Mouse (Mus musculus): Measurements from ENCODE around the gene Gm13889. TPM values are rescaled to one million over a fixed set of nuclear protein-coding genes. Genes with fewer than 3 reads are reported as not detected.

Gm13889 gene
- polyA plus RNA-seq, 1 experiment from 2014 or later = 16.4 TPM

GRCm38 (mm10) chr2:93954781-93955578 lies 2.0 kb downstream of the Gm13889 start:
- peaks cover 22% of the 10 kb centered on the region for H3K4me1 ChIP-seq (replicated peaks)
- H3K27me3 ChIP-seq (replicated peaks) = peaks cover 34% of the 10 kb centered on the region
- peak overlapping the region; percentile 66 for H3K4me3 ChIP-seq (replicated peaks)
- no peak overlapping the region for H3K27ac ChIP-seq
- peak overlapping the region; percentile 67 for H3K9ac ChIP-seq
- peak overlapping the region; percentile 92 for H3K4me2 ChIP-seq (replicated peaks)
- no peaks in the 10 kb centered on the region for H3K9me3 ChIP-seq
- no peaks in the 10 kb centered on the region for H3K36me3 ChIP-seq
- ATAC-seq = peak; percentile 36
- 2% methylated on average over 32 of the region's 32 CpGs for WGBS

DNA sequence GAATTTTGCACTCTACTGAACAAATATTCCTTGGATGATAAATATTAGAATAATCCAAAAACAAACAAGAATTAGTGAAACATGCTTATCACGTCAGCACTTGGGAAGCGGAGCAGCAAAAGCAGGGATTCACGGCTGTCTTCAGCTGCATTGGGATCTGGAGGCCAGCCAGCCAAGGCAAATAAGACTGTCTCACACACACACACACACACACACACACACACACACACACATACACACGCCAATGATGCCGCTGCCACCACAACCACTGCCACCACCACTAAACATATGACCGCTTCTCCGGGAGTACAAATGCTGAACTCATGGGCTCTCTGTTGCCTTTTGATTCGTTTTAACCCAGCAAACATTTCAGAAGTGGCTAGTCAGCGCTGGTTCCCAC lies 3.3 kb downstream of the Gm13889 start:
- no peak for ATAC-seq
- no peaks in the 10 kb centered on the region for H3K36me3 ChIP-seq
- WGBS = 65% methylated on average over 9 of the region's 9 CpGs
- H3K4me2 ChIP-seq (replicated peaks) = peak overlapping the region; percentile 92
- peaks cover 22% of the 10 kb centered on the region for H3K4me1 ChIP-seq (replicated peaks)
- H3K27ac ChIP-seq = no peak overlapping the region
- H3K9ac ChIP-seq = no peak overlapping the region
- H3K9me3 ChIP-seq = no peaks in the 10 kb centered on the region
- H3K27me3 ChIP-seq (replicated peaks) = peaks cover 33% of the 10 kb centered on the region
- H3K4me3 ChIP-seq (replicated peaks) = no peak overlapping the region

DNA sequence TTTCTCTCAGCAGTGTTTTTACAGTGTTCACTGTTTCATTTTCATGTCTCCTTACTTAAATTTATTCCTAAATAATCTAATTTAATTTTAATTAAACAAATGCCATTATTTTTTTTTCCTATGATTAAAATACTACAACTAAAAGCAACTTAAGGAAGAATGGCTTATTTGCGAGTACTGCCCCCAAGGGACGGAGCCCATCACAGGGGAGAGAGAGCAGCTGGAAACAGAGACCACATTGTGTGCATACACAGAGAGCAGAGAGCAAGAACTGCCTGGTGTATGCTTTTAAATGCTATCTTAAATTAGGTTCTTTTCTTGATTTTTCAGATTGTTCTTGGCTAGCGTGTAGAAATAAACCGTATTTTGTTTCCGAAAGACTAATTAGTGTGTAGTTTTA lies 10.0 kb downstream of the Gm13889 start:
- no peak for ATAC-seq
- 70% methylated on average over 5 of the region's 5 CpGs for WGBS

GRCm38 (mm10) chr2:93944855-93945254 lies 12.1 kb downstream of the Gm13889 start:
- H3K4me1 ChIP-seq (replicated peaks) = no peaks in the 10 kb centered on the region
- no peaks in the 10 kb centered on the region for H3K9me3 ChIP-seq
- H3K4me2 ChIP-seq (replicated peaks) = no peak overlapping the region
- H3K4me3 ChIP-seq (replicated peaks) = no peak overlapping the region
- no peak overlapping the region for H3K9ac ChIP-seq
- 82% methylated on average over 4 of the region's 4 CpGs for WGBS
- no peaks in the 10 kb centered on the region for H3K27me3 ChIP-seq (replicated peaks)
- H3K27ac ChIP-seq = no peak overlapping the region
- no peaks in the 10 kb centered on the region for H3K36me3 ChIP-seq
- no peak for ATAC-seq

More for the DNA sequence above, 10.0 kb downstream of the Gm13889 start:
- Histone ChIP-seq H3K4me1 (replicated peaks) (no peaks in the 10 kb centered on the region), H3K27ac (no peak overlapping the region), H3K4me3 (replicated peaks) (no peak overlapping the region), H3K27me3 (replicated peaks) (no peaks in the 10 kb centered on the region), H3K9me3 (no peaks in the 10 kb centered on the region), H3K36me3 (no peaks in the 10 kb centered on the region), H3K4me2 (replicated peaks) (no peak overlapping the region), H3K9ac (no peak overlapping the region)

- no peaks in the 10 kb centered on the region for H3K4me1 ChIP-seq (replicated peaks)
- 98% methylated on average over 2 of the region's 2 CpGs for WGBS
- H3K36me3 ChIP-seq = no peaks in the 10 kb centered on the region
- no peaks in the 10 kb centered on the region for H3K9me3 ChIP-seq
- no peak for ATAC-seq
- no peak overlapping the region for H3K4me2 ChIP-seq (replicated peaks)
- no peaks in the 10 kb centered on the region for H3K27me3 ChIP-seq (replicated peaks)
- no peak overlapping the region for H3K4me3 ChIP-seq (replicated peaks)
- H3K27ac ChIP-seq = no peak overlapping the region
- H3K9ac ChIP-seq = no peak overlapping the region
Observed at GRCm38 (mm10) chr2:93944099-93944498, 12.9 kb downstream of the Gm13889 start.

- no peak for ATAC-seq
- Histone ChIP-seq H3K4me3 (replicated peaks) (no peak overlapping the region), H3K9me3 (no peaks in the 10 kb centered on the region), H3K9ac (no peak overlapping the region), H3K4me1 (replicated peaks) (no peaks in the 10 kb centered on the region), H3K4me2 (replicated peaks) (no peak overlapping the region), H3K27ac (0 out of 2 replicates have a peak overlapping the region, but pooled peaks have one; percentile 22), H3K27me3 (replicated peaks) (no peaks in the 10 kb centered on the region), H3K36me3 (no peaks in the 10 kb centered on the region)
- 61% methylated on average over 11 of the region's 11 CpGs for WGBS
Observed at GRCm38 (mm10) chr2:93941670-93942069, 15.3 kb downstream of the Gm13889 start.

- no peaks in the 10 kb centered on the region for H3K9me3 ChIP-seq
- no peak overlapping the region for H3K4me2 ChIP-seq (replicated peaks)
- H3K4me1 ChIP-seq (replicated peaks) = no peaks in the 10 kb centered on the region
- H3K27me3 ChIP-seq (replicated peaks) = no peaks in the 10 kb centered on the region
- ATAC-seq = no peak
- H3K36me3 ChIP-seq = no peaks in the 10 kb centered on the region
- H3K27ac ChIP-seq = no peak overlapping the region
- WGBS = 54% methylated on average over 9 of the region's 9 CpGs
- H3K4me3 ChIP-seq (replicated peaks) = no peak overlapping the region
- H3K9ac ChIP-seq = no peak overlapping the region
Observed at GRCm38 (mm10) chr2:93938534-93938933, 18.5 kb downstream of the Gm13889 start.

- WGBS = 66% methylated on average over 10 of the region's 10 CpGs
- peaks cover 3% of the 10 kb centered on the region; the same call in 1 of the 2 replicates for H3K27me3 ChIP-seq (replicated peaks)
- no peak overlapping the region for H3K4me2 ChIP-seq (replicated peaks)
- H3K4me1 ChIP-seq (replicated peaks) = no peaks in the 10 kb centered on the region
- H3K27ac ChIP-seq = no peak overlapping the region
- no peaks in the 10 kb centered on the region for H3K9me3 ChIP-seq
- H3K4me3 ChIP-seq (replicated peaks) = no peak overlapping the region
- H3K9ac ChIP-seq = no peak overlapping the region
- H3K36me3 ChIP-seq = no peaks in the 10 kb centered on the region
- no peak for ATAC-seq
Observed at GRCm38 (mm10) chr2:93928866-93929265, 28.1 kb downstream of the Gm13889 start.

DNA sequence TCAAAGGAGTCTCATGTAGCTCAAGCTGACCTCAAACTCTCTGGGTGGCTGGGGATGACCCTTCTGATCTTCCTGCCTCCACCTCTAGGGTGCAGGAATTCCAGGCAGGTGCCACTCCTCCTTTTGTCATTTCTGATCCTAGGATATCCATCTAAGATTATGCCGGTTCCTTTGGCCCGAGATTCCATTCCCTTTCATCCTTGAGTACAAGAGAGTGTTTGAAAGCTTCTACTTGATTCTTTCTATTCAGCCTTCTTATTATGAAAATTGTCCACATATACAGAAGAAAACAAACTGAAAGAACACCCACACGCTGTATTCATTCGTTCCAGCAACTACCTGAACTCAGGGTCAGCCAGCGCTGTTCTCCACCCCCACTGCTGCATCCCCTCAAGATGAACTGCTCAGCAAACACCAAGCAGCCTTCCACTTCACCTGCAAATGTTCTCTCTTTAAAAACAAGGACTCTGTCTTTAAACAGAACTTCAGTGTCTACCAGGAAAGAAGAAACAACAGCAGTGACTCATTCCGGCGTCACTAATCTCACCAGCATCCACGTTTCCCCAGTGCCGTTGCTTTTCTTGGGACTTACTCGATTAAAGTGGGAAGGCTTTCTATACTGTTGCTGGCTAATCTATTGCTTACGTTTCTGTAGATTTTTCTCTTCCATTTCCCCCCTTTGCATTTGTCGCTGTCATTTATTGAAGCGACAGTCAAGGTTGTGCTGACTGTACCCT lies 29.1 kb downstream of the Gm13889 start:
- H3K27me3 ChIP-seq (replicated peaks) = peaks cover 3% of the 10 kb centered on the region; the same call in 1 of the 2 replicates
- H3K4me1 ChIP-seq (replicated peaks) = no peaks in the 10 kb centered on the region
- no peak for ATAC-seq
- H3K9me3 ChIP-seq = no peaks in the 10 kb centered on the region
- WGBS = 67% methylated on average over 13 of the region's 13 CpGs
- H3K36me3 ChIP-seq = no peaks in the 10 kb centered on the region
- H3K4me3 ChIP-seq (replicated peaks) = no peak overlapping the region
- H3K4me2 ChIP-seq (replicated peaks) = no peak overlapping the region
- H3K27ac ChIP-seq = no peak overlapping the region
- H3K9ac ChIP-seq = no peak overlapping the region

GRCm38 (mm10) chr2:93926141-93926540 lies 30.9 kb downstream of the Gm13889 start:
- Histone ChIP-seq H3K4me1 (replicated peaks) (no peaks in the 10 kb centered on the region), H3K27ac (no peak overlapping the region), H3K9ac (no peak overlapping the region), H3K36me3 (no peaks in the 10 kb centered on the region), H3K4me3 (replicated peaks) (no peak overlapping the region), H3K27me3 (replicated peaks) (peaks cover 3% of the 10 kb centered on the region; the same call in 1 of the 2 replicates), H3K4me2 (replicated peaks) (no peak overlapping the region), H3K9me3 (no peaks in the 10 kb centered on the region)
- 92% methylated on average over 8 of the region's 8 CpGs for WGBS
- no peak for ATAC-seq

GRCm38 (mm10) chr2:93919093-93919492 lies 37.9 kb downstream of the Gm13889 start:
- WGBS = 83% methylated on average over 3 of the region's 3 CpGs
- Histone ChIP-seq H3K4me3 (replicated peaks) (no peak overlapping the region), H3K4me2 (replicated peaks) (no peak overlapping the region), H3K9ac (no peak overlapping the region), H3K27ac (no peak overlapping the region), H3K27me3 (replicated peaks) (no peaks in the 10 kb centered on the region), H3K4me1 (replicated peaks) (no peaks in the 10 kb centered on the region), H3K9me3 (no peaks in the 10 kb centered on the region), H3K36me3 (no peaks in the 10 kb centered on the region)
- no peak for ATAC-seq

DNA sequence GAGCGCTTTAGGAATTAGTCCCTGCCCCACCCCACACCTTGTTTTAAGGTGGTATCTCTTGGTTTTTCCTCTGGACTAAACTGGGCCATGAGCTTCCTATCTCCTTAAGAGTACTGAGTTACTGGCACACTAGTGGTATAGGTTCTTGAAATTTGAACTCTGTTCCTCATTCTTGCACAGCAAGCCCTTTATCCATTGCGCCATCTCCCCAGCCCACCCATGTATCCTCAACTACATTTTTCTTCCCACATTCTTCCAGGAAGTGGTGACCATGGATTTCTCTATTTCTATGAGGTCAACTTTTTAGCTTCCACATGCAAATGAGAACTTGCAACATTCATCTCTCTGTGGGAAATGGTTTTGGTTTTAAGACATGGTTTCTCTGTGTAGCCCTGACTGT lies 43.4 kb downstream of the Gm13889 start:
- Histone ChIP-seq H3K4me3 (replicated peaks) (no peak overlapping the region), H3K4me1 (replicated peaks) (no peaks in the 10 kb centered on the region), H3K27ac (no peak overlapping the region), H3K9ac (no peak overlapping the region), H3K9me3 (no peaks in the 10 kb centered on the region), H3K27me3 (replicated peaks) (no peaks in the 10 kb centered on the region), H3K4me2 (replicated peaks) (no peak overlapping the region), H3K36me3 (no peaks in the 10 kb centered on the region)
- no peak for ATAC-seq
- 90% methylated on average over 2 of the region's 2 CpGs for WGBS
